Mouse (Mus musculus): ENCODE measurements at regions not wholly inside any gene's neighbourhood (a gene's known extent, or its start where the extent isn't known, plus 50 kb on each side); places are given as distances from the start of the nearest gene placed in this dataset.

- no peak for ATAC-seq (ENCODE audit: insufficient number of reproducible peaks, low FRiP score, low TSS enrichment, low read depth)
- Histone ChIP-seq H3K4me2 (peak overlapping the region; percentile 31), H3K4me1 (peaks cover 9% of the 10 kb centered on the region; the same call in 1 of the 2 replicates), H3K9ac (no peak overlapping the region), H3K27me3 (no peaks in the 10 kb centered on the region), H3K9me3 (no peaks in the 10 kb centered on the region), H3K36me3 (no peaks in the 10 kb centered on the region), H3K4me3 (peak overlapping the region; percentile 4; the same call in 1 of the 2 replicates), H3K27ac (no peak overlapping the region)
- 25% methylated on average over 11 of the region's 11 CpGs for WGBS
Observed at GRCm38 (mm10) chr14:24081911-24082558, 67.7 kb upstream of the Kcnma1 start.

- H3K4me3 ChIP-seq, result no peak overlapping the region
- H3K36me3 ChIP-seq, result no peaks in the 10 kb centered on the region
- no peak overlapping the region for H3K4me2 ChIP-seq
- WGBS, result 57% methylated on average over 4 of the region's 4 CpGs
- H3K27ac ChIP-seq, result no peak overlapping the region
- no peaks in the 10 kb centered on the region for H3K4me1 ChIP-seq
- no peaks in the 10 kb centered on the region for H3K27me3 ChIP-seq
- no peak overlapping the region for H3K9ac ChIP-seq
- ATAC-seq (ENCODE audit: insufficient number of reproducible peaks, low FRiP score, low TSS enrichment, low read depth), result no peak
- H3K9me3 ChIP-seq, result no peaks in the 10 kb centered on the region
Observed at GRCm38 (mm10) chr14:24068693-24069092, 54.4 kb upstream of the Kcnma1 start.

- Histone ChIP-seq H3K4me3 (no peak overlapping the region), H3K36me3 (no peaks in the 10 kb centered on the region), H3K27ac (no peak overlapping the region), H3K4me1 (no peaks in the 10 kb centered on the region), H3K9ac (no peak overlapping the region), H3K9me3 (no peaks in the 10 kb centered on the region), H3K27me3 (no peaks in the 10 kb centered on the region), H3K4me2 (no peak overlapping the region)
- no peak for ATAC-seq (ENCODE audit: insufficient number of reproducible peaks, low FRiP score, low TSS enrichment, low read depth)
- 44% methylated on average over 6 of the region's 6 CpGs for WGBS
Observed at GRCm38 (mm10) chr14:24067657-24068056, 53.4 kb upstream of the Kcnma1 start.

DNA sequence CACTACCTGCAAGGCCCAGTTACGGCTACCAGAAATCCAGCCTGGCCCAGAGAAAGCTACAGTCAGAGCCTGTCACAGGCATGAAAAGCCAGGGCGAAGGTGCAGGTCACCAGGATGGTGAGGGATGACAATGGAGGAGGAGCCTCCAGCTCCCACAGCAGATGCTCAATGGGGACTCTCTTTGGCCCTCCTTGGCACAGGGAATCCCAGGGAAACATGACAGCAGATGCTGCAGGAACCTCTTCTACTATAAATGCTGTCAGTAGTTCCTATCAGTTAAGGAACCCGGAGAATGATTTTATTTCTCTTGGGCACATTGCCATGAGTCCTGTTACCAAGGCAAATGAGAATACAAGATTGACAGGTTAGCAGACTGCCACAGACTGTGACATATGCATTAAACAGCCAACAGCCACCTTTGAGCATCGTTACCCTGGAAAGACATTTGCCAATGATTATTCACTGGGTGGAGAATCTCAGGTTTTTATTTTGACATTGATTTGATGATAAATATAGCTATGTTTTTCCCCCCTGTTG is 51.0 kb upstream of the Kcnma1 start:
- no peak for ATAC-seq (ENCODE audit: insufficient number of reproducible peaks, low FRiP score, low TSS enrichment, low read depth)
- H3K4me3 ChIP-seq, result no peak overlapping the region
- no peak overlapping the region for H3K27ac ChIP-seq
- no peaks in the 10 kb centered on the region for H3K36me3 ChIP-seq
- 75% methylated on average over 4 of the region's 4 CpGs for WGBS
- H3K9ac ChIP-seq, result no peak overlapping the region
- no peak overlapping the region for H3K4me2 ChIP-seq
- H3K27me3 ChIP-seq, result no peaks in the 10 kb centered on the region
- H3K9me3 ChIP-seq, result no peaks in the 10 kb centered on the region
- H3K4me1 ChIP-seq, result peaks cover 3% of the 10 kb centered on the region; the same call in 1 of the 2 replicates

Data from limb, embryonic 15.5 days (tissue).